Mouse (Mus musculus): ENCODE results near the gene Cux2. TPM values are rescaled to one million over a fixed set of nuclear protein-coding genes. Genes with fewer than 3 reads are reported as not detected.

Gene Cux2
- polyA plus RNA-seq, 1 experiment from 2014 or later: 27.3 TPM

DNA sequence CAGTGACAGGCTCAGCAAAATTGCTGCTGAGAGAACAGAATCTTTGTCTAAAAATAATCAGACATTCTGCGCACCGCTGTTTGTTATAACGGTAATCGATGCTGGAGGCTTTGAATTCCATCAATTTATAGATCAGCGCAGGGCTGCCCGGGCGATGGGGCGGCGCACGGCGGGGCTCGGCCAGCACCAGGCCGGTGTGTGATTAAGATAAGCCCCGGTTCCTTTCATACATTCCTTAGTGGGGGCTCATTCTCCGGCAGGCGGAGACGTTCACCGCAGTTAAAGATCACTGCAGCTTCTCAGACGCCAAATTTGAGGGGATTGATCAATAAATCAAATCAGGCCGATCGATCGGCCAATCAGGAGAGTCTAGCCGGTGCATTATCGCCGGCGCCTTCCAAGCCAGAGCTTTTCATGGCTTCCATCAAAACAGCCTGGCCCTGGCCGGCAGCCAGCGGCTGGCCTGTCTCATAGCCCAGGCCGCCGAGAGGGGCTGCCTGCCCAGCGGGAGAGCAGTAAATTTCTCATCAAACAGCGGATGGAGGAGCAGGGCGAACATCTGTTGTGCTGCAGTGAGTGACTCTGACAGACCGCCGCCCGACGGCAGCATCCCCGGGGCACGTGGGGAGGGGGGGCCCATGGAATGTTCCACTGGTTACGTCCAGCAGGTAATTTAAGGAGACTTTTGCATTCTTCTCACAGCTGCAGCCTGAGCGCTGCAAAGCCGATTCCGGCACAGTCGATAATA, 101.4 kb downstream of the Cux2 start:
- peak overlapping the region; percentile 20 for H3K4me3 ChIP-seq
- peak overlapping the region; percentile 77 for H3K27ac ChIP-seq
- H3K9me3 ChIP-seq: no peaks in the 10 kb centered on the region
- H3K4me1 ChIP-seq: peaks cover 34% of the 10 kb centered on the region
- peak overlapping the region; percentile 36 for H3K9ac ChIP-seq
- ATAC-seq (replicated peaks): peak; percentile 72
- no peaks in the 10 kb centered on the region for H3K27me3 ChIP-seq (replicated peaks)
- H3K36me3 ChIP-seq (replicated peaks): no peaks in the 10 kb centered on the region
- H3K4me2 ChIP-seq: peak overlapping the region; percentile 47
- 2% methylated on average over 44 of the region's 44 CpGs for WGBS

DNA sequence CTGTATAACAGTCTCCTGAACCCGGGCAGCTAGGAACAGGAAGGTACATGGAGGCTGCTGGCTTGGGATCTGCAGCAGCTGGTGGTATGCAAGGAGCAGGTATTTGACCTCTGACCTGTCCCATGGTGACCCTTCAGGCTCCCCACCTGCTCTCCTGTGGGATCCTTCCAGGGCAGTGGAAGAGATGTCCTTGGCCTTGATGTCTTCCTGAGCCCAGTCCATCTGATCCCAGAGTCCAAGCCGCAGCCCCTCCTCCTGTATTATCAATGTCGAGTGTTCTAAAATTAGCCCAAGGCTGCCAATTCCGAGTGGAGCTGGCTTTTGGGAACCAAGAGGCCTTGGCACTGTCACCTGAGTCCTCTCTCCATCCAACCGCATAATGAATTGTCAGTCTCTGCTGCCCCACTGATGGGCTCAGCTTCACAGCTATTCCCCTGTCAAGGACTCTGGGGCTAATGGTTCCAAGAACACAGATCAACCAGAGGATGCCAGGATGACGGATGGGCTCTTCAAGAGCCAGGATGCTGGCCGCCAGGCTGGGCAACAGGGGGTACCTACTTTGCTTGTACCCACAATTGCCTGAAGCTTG, 103.2 kb downstream of the Cux2 start:
- H3K4me3 ChIP-seq: no peak overlapping the region
- no peaks in the 10 kb centered on the region for H3K9me3 ChIP-seq
- peaks cover 34% of the 10 kb centered on the region for H3K4me1 ChIP-seq
- ATAC-seq (replicated peaks): no peak
- H3K4me2 ChIP-seq: no peak overlapping the region
- H3K27ac ChIP-seq: peak overlapping the region; percentile 77; the same call in 1 of the 2 replicates
- WGBS: 84% methylated on average over 7 of the region's 7 CpGs
- no peaks in the 10 kb centered on the region for H3K27me3 ChIP-seq (replicated peaks)
- H3K36me3 ChIP-seq (replicated peaks): no peaks in the 10 kb centered on the region
- H3K9ac ChIP-seq: no peak overlapping the region

DNA sequence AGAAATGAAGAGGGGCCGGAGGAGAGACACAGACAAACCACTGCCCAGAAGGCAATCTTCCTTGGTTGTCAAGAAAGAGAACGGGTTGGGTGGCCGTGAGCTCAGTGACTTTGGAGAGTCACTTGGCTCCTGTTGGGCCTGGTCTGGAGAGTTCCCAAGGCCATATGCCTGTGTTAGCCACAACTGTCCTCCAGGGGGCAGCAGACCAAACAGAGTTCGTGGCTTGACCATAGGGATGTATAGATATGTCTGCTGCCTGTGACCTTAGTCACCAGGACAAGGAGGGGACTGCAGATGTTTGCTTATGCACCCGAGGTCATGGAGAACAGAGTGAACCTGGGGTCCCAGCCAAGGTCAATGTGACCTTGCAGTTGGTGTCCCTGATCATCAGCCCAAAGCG, 104.1 kb downstream of the Cux2 start:
- Histone ChIP-seq H3K9me3 (no peaks in the 10 kb centered on the region), H3K4me2 (no peak overlapping the region), H3K4me3 (no peak overlapping the region), H3K36me3 (replicated peaks) (no peaks in the 10 kb centered on the region), H3K9ac (no peak overlapping the region), H3K4me1 (peaks cover 34% of the 10 kb centered on the region), H3K27me3 (replicated peaks) (no peaks in the 10 kb centered on the region), H3K27ac (no peak overlapping the region)
- 53% methylated on average over 6 of the region's 6 CpGs for WGBS
- ATAC-seq (replicated peaks): no peak

DNA sequence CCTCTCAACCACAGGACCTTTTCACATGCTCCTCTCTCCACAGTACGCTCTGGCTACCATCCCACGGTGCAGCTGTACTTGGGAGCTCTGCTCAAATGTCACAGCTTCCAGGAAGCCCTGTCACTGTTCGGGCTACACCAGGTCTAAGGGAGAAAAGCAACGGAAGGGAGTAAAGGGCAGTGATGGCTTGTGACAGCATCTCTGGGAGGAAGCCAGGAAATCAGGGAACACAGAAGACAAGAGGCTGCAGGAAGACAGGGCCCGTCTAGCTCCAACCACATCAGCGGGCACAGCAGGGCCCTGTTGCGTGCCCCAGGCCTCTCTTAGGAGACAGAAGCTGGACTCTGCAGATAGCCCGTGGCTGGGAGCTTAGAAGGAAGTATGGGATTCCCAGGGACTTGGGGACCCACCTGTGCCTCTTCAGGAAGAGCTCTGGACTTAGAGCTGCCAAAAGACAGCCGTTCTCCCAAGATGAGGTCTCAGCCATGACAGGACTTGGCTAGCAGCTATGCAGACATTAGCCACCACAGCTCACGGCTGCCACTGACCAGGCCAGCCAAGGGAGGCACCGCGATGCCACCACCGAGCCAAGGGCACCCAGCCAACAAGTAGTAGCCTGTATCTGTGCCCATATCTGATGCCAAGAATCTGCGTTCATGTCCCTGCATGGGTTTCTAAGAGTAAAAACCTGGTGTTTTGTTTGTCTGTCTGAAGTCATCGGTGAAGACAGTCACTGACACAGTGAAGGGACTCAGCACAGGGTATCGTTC, 105.7 kb downstream of the Cux2 start:
- Histone ChIP-seq H3K27ac (no peak overlapping the region), H3K9me3 (no peaks in the 10 kb centered on the region)
- WGBS: 88% methylated on average over 16 of the region's 16 CpGs

DNA sequence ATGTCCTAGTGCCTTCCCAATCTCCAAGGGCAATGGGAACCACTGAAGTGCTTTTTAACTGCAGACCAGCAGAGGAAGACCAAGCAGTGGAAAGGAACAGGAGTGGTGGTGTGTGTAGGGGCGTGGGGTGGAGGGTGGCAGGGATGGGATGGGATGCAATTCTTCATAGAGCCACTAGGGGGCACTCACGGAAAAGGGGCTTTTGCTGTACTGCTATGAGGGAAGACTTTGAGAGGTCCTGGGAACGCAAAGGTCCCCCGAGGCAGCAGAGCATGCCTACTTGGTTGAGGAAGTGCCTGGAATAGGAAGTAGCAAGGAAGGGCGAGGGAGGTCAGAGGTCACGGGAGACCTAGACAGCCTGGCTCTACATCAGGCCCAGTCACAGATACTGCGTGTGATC, 106.4 kb downstream of the Cux2 start:
- H3K27ac ChIP-seq: no peak overlapping the region
- no peak overlapping the region for H3K4me2 ChIP-seq
- no peak overlapping the region for H3K4me3 ChIP-seq
- no peaks in the 10 kb centered on the region for H3K27me3 ChIP-seq (replicated peaks)
- ATAC-seq (replicated peaks): no peak
- peaks cover 25% of the 10 kb centered on the region for H3K4me1 ChIP-seq
- no peaks in the 10 kb centered on the region for H3K9me3 ChIP-seq
- no peaks in the 10 kb centered on the region for H3K36me3 ChIP-seq (replicated peaks)
- WGBS: 63% methylated on average over 7 of the region's 7 CpGs
- H3K9ac ChIP-seq: no peak overlapping the region

More for the DNA sequence above, 105.7 kb downstream of the Cux2 start:
- ATAC-seq (replicated peaks): no peak
- H3K9ac ChIP-seq: no peak overlapping the region
- peaks cover 27% of the 10 kb centered on the region for H3K4me1 ChIP-seq
- no peaks in the 10 kb centered on the region for H3K27me3 ChIP-seq (replicated peaks)
- no peak overlapping the region for H3K4me3 ChIP-seq
- H3K4me2 ChIP-seq: no peak overlapping the region
- no peaks in the 10 kb centered on the region for H3K36me3 ChIP-seq (replicated peaks)

DNA sequence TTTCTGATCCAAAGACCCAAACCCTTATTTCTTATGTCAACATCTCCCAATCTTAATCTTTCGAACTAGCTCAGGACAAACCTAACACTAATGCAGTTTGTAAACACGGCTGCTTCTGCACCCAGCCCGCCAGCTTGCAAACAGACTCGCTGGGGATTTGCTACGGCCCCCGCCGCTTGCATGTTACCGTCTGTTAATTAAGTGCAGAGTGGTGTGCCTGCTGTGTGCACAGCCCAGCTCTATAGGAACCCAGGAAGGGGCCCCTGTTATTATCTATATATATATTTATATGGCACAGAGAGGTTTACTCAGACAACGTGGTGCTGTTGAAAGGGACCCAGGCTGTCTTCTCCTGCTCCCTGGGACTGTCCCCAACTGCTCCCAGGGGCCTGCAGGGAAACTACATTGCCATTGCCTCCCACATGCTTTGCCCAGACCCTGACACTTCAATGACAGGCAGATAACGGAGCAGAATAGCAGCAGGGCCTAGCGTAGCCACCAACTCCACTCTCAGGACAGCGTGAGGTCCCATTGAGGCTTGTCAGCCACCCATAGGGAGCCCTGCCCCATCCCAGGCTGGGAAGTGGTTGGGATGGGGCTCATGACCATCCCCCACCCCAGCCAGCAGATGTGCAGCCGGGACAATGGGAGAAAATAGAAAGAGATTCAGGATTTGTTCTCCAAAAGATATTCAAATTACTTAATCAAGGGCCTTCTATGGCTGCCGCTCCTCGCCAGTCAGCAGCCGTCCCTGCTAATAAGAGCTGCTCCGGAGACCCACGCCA, 111.6 kb downstream of the Cux2 start:
- Histone ChIP-seq H3K4me1 (peaks cover 34% of the 10 kb centered on the region), H3K9ac (no peak overlapping the region), H3K4me2 (no peak overlapping the region), H3K27me3 (replicated peaks) (no peaks in the 10 kb centered on the region), H3K4me3 (no peak overlapping the region), H3K36me3 (replicated peaks) (no peaks in the 10 kb centered on the region), H3K27ac (0 out of 2 replicates have a peak overlapping the region, but pooled peaks have one; percentile 35), H3K9me3 (no peaks in the 10 kb centered on the region)
- WGBS: 18% methylated on average over 18 of the region's 18 CpGs
- 0 out of 2 replicates have a peak, but pooled peaks have one; percentile 3 for ATAC-seq (replicated peaks)

DNA sequence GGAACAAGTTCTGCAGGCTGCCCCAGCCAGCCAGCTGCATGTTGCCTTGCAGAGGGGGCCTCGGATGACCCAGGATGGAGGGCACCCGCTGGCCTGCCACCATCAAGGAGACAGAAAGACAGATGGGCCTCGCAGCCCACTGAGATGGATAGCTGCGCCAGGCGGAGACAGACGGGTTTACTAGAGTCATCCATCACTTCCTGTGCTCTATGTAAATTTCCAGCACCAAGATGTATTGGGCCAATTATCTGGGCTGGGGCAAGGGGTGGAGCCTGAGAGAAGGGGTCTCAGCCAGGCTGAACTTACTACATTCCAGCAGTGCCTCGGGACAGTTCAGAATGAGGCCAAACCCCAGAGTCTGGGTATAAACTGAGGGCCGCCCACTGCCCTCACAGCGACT, 119.6 kb downstream of the Cux2 start:
- peaks cover 38% of the 10 kb centered on the region for H3K4me1 ChIP-seq
- 80% methylated on average over 9 of the region's 9 CpGs for WGBS
- no peak for ATAC-seq (replicated peaks)

DNA sequence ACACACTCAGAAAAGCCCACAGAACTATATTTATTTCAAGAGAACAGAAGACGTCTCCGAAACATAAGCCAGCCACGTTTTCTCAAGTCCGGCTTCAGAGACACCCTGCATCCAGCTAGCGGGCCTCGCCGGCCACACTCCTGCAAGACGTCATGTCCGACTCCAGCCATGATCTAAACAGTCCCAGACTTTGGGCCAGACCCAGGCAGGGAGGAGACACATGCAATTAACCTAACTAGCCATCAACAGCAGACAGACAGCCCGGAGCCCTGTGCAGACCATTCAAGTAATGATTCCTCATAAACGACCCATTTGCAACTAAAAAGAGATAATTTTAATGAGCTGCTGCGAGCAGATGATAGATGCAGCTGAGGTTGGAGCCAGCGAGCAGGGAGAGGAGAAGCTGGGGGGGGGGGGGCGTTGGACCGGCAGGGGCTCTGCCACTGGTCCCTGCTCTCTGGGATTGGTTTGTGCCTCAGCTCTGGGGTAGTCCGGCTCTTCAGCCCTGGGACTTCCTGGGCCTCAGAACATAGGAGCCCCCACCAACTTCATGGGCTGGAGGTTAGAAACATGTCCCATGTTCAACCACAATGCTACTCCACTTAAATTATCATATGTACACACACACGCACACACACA, 121.4 kb downstream of the Cux2 start:
- peaks cover 44% of the 10 kb centered on the region for H3K4me1 ChIP-seq
- peak overlapping the region; percentile 18; the same call in 1 of the 2 replicates for H3K27ac ChIP-seq
- no peak for ATAC-seq (replicated peaks)
- H3K4me2 ChIP-seq: no peak overlapping the region
- H3K27me3 ChIP-seq (replicated peaks): 0 out of 2 replicates have a peak, but pooled peaks cover 4% of the 10 kb centered on the region
- WGBS: 36% methylated on average over 17 of the region's 17 CpGs
- H3K36me3 ChIP-seq (replicated peaks): no peaks in the 10 kb centered on the region
- no peaks in the 10 kb centered on the region for H3K9me3 ChIP-seq
- no peak overlapping the region for H3K9ac ChIP-seq
- no peak overlapping the region for H3K4me3 ChIP-seq

More for the DNA sequence above, 119.6 kb downstream of the Cux2 start:
- Histone ChIP-seq H3K9me3 (no peaks in the 10 kb centered on the region), H3K27ac (no peak overlapping the region), H3K27me3 (replicated peaks) (no peaks in the 10 kb centered on the region), H3K9ac (no peak overlapping the region), H3K36me3 (replicated peaks) (no peaks in the 10 kb centered on the region), H3K4me3 (no peak overlapping the region), H3K4me2 (no peak overlapping the region)

DNA sequence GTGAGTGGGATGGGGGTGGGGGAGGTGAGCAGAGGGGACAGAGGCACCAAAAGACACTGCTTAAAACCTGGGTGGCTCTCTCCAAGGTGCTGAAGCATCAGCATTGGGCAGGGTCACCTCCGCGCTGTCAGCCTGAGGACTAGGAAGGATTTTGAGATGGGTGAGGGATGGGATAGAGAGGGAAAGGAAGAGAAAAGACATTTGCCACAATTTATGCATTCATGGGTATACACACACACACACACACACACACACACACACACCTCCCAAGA, 123.4 kb downstream of the Cux2 start:
- H3K4me1 ChIP-seq: peaks cover 44% of the 10 kb centered on the region
- no peaks in the 10 kb centered on the region for H3K9me3 ChIP-seq
- no peaks in the 10 kb centered on the region for H3K36me3 ChIP-seq (replicated peaks)
- no peak overlapping the region for H3K4me2 ChIP-seq
- 0 out of 2 replicates have a peak, but pooled peaks cover 4% of the 10 kb centered on the region for H3K27me3 ChIP-seq (replicated peaks)
- no peak overlapping the region for H3K9ac ChIP-seq
- no peak overlapping the region for H3K4me3 ChIP-seq
- WGBS: 37% methylated on average over 2 of the region's 2 CpGs
- H3K27ac ChIP-seq: no peak overlapping the region
- ATAC-seq (replicated peaks): no peak

DNA sequence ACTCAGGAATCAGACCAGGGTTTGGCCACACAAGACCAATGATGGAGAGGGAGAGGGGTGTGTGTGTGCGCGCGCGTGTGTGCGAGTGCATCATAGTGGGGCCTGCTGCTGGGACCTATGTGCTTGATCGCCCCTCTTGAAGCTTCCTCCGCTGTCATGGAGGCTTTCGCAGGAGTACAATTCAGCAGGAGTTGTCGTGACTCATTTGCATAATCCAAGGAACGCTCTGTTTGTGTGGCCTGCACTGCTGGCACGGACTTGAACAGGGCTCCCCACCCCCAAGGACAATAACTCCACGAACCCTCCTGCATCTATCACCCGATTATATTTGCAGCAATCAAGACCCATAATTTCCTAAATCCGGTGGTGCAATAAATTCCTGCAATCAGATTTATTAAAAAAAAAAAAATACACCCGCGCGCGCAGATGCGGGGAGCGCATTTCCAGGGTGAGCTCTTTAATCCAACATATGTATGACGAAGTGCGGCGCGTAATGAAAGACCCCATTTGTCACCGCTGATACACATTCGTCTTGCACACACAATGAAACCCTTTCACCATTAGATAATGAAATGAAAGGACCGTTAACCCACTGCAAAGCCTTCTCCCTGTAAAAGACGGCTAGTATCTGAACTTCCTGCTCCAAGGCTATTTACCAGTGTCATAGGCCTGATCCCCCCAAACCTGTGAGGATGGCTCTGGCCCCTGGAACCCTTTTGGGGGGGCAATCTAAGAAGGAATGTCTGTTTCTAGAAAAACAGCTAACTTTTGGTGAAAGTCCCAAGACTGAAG, 124.0 kb downstream of the Cux2 start:
- Histone ChIP-seq H3K4me1 (peaks cover 44% of the 10 kb centered on the region), H3K9me3 (no peaks in the 10 kb centered on the region), H3K27ac (no peak overlapping the region), H3K36me3 (replicated peaks) (no peaks in the 10 kb centered on the region), H3K9ac (peak overlapping the region; percentile 6; the same call in 1 of the 2 replicates), H3K27me3 (replicated peaks) (0 out of 2 replicates have a peak, but pooled peaks cover 4% of the 10 kb centered on the region), H3K4me2 (peak overlapping the region; percentile 43), H3K4me3 (peak overlapping the region; percentile 18)
- WGBS: 11% methylated on average over 28 of the region's 28 CpGs
- ATAC-seq (replicated peaks): no peak

DNA sequence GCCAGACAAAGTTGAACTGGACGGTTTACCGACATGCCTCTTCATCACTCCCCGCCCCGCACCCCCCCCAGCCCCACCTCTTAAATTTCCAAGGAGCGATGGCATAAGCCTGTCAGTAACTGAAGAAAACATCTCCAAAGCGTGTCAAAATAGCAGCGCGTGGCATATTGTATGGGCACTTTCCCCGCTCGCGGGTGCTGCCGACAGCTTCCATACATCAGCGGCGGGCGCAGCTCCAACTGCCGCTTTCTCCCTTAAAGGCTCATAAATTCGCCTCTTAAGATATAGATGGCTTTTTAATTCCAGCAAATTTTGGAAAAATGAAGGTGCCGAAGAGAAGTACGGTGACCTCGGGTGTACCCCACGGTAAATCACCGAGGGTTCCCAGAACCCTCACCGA, 124.6 kb downstream of the Cux2 start:
- H3K9me3 ChIP-seq: no peaks in the 10 kb centered on the region
- ATAC-seq (replicated peaks): no peak
- no peaks in the 10 kb centered on the region for H3K36me3 ChIP-seq (replicated peaks)
- H3K4me2 ChIP-seq: peak overlapping the region; percentile 43
- WGBS: 10% methylated on average over 23 of the region's 23 CpGs
- H3K27ac ChIP-seq: no peak overlapping the region
- H3K4me1 ChIP-seq: peaks cover 44% of the 10 kb centered on the region
- peak overlapping the region; percentile 18 for H3K4me3 ChIP-seq
- peak overlapping the region; percentile 6; the same call in 1 of the 2 replicates for H3K9ac ChIP-seq
- H3K27me3 ChIP-seq (replicated peaks): 0 out of 2 replicates have a peak, but pooled peaks cover 4% of the 10 kb centered on the region
